Mouse (Mus musculus) B cell, adult 2 months (primary cell): ENCODE results near the gene Epc2.
A peak's percentile ranks its signal among the peaks of the same experiment; 100 is the strongest.
"Not testable (repeated sequence)": the region's sequence is repeated elsewhere in the genome, so short reads cannot be mapped to it uniquely, and the experiment has no call there.

Experiments
- DNase-seq, 2 experiments: peaks; one replicate each; pipeline ENCODE4 v3.0.0; 2022

The Epc2 gene

GRCm38 (mm10) chr2:49472443-49472842 lies 21.2 kb downstream of the Epc2 start:
- DNase-seq, result no peak

DNA sequence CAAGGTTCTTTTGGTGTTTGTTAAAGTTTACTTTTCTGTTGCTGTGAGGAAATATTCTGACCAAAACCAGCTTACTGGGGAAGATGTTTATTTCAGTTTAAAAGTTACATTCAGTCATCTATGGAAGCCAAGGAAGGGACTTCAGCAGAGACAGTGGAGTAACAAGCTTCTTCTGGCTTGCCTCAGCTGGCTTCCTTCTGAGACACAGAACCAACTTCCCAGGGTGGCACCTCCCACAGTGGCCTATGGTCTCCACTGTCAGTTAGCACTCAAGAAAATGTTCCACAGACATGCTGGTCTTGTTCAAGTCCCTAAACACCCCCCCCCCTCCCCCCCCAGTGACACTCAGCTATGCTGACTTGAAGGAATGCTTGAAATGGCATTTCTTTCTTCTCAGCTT lies 30.9 kb downstream of the Epc2 start:
- no peak for DNase-seq

- no peak for DNase-seq
These were observed 32.1 kb downstream of the Epc2 start for GRCm38 (mm10) chr2:49483382-49483781.

DNA sequence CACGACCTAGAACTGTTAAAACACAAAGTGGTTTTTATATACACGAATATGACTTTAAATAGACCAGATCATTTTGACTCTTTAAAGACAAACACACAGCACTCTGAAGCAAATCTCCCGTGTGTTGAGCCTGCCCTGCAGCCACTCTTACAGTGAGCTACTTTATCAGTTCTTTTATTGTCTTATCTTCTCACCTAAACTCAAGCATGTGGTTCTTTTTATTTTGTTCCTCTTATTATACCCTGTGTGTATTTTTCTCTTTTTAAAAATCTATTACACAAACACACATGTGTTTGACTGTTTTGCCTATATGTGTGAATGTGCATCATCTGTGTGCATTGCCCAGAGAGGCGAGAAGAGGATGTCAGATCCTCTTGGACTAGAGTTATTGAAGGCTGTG lies 50.1 kb downstream of the Epc2 start:
- DNase-seq, result no peak

- DNase-seq, result peak; percentile 52 to 54
These were observed 52.3 kb downstream of the Epc2 start for GRCm38 (mm10) chr2:49503596-49503995.

DNA sequence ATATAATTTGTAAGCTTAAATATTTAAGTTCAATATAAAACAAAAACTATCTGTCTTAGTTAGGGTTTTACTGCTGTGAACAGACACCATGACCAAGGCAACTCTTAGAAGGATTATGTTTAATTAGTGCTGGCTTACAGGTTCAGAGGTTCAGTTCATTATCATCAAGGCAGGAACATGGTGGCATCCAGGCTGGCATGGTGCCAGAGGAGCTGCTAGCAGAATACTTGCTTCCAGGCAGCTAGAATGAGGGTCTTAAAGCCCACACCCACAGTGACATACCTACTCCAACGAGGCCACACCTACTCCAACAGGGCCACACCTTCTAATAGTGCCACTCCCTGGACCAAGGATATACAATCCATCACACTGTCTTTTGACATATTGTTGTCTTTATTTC lies 53.9 kb downstream of the Epc2 start:
- not testable (repeated sequence) for DNase-seq

GRCm38 (mm10) chr2:49510832-49511231 lies 59.5 kb downstream of the Epc2 start:
- no peak for DNase-seq

DNA sequence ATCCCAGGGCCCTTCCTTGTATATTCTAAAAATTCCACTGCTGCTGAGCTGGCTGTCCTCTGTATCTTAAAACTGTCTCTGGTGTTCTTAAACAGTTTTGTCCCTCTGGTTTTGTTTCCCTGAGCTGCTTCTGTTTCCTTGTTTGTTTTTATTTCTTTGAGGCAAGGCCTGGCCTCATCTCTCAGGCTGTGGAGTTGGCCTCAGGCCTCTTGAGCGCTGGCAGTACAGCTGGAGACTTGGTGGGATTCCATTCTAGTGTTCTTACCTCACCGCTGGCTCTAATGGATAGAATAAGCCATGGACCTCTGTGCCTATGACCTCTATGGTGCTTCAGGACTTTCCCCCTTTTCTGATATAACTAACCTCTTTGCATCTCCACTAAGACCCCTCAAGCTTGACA lies 64.7 kb downstream of the Epc2 start:
- DNase-seq, result no peak

GRCm38 (mm10) chr2:49520409-49520808 lies 69.1 kb downstream of the Epc2 start:
- no peak for DNase-seq

- no peak for DNase-seq
These were observed 69.7 kb downstream of the Epc2 start for GRCm38 (mm10) chr2:49520989-49521388.

DNA sequence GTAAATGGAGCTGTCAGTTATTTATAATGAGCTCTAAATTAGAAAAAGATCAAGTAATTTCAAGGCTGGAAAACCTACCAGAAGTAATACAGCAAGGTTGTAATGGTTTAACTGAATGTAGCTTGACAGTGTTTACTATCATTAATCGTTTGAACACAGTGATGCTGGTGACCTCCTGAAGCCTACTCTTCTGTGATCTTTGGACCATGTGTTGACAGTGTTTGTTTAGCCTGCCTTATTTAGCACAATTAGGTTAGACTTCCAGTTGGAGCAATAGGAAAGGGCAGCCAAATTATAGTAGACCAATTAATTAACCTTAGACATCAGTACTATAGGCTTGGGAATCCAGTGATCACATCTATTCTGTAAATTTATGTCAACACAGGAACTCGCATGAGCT lies 70.3 kb downstream of the Epc2 start:
- no peak for DNase-seq

DNA sequence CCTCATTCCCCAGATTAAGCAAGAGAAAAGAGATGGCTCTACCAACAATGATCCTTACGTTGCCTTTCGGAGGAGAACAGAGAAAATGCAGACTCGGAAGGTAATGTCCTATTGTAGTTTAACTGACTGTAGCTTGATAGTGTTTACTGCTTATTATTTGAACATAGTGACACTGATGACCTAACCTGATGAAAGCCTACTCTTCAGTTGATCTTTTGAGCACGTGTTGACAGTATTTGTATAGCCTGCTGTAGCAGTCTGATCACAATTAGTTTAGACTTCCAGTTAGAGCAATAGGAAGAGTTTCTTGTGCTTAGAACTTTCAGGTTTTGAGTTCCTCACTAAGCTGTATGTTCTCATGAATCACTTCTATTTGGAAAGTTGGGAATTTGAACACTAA lies 71.3 kb downstream of the Epc2 start:
- no peak for DNase-seq

DNA sequence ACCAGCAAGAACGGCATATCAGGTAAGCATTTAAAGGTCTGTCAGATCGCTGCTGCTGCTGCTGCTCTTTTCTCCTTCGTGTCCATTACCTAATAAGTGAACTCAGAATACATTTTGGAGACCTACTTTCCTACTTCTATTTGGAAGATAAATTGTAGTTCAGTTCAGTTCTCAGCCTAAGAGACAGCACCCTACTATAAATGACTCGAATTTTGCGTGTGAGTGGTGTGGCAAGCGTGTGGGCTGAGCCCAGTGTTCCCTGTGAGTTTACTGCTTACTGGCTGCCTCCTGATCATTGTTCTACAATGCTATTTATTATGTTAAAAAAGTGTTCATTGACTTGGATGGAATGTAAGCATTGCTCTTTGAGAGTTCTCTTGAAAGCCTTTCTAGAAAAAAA lies 85.9 kb downstream of the Epc2 start:
- no peak for DNase-seq

- DNase-seq, result no peak
These were observed 86.8 kb downstream of the Epc2 start for GRCm38 (mm10) chr2:49538056-49538455.

GRCm38 (mm10) chr2:49539745-49540144 lies 88.5 kb downstream of the Epc2 start:
- no peak for DNase-seq

GRCm38 (mm10) chr2:49547813-49548212 lies 96.5 kb downstream of the Epc2 start:
- no peak for DNase-seq

- DNase-seq, result no peak
These were observed 97.2 kb downstream of the Epc2 start for GRCm38 (mm10) chr2:49548492-49548891.

- DNase-seq, result no peak
These were observed 101.8 kb downstream of the Epc2 start for GRCm38 (mm10) chr2:49553096-49553495.

DNA sequence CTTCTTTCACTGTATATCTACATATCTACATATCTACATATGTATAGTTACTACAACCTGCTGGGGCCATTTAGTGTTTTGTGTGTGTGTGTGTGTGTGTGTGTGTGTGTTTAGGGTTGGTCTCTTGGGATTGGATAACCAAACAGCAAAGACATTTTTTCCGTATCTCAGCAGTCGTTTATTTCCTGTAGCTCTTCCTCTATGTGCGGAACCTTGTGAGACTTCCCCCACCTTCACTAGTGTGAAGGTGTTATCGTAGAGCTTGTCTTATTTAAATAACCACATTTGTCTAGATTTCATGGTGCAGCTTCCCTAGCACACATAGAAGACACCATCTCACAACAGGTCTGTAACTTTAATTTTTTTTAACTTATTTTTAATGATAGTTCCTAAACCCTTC lies 106.1 kb downstream of the Epc2 start:
- DNase-seq, result no peak

DNA sequence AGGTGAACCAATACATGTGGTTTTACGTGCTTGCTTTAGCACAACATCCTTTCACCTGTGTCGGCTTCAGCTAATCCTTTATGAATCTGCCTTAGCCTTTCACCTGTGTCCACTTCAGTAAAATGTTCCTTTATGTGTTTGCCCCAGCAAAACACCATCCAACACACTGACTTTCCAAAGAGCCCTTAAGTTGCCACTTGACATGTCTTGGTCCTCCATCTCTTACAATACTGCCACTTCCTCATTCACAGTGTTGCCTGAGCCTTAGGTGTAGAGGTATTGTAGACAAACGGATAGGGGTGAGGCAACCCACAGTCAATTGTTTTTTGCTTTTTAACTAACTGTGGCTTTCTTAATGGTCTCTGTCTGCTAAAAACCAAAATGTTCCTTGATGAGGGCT lies 107.1 kb downstream of the Epc2 start:
- no peak for DNase-seq

DNA sequence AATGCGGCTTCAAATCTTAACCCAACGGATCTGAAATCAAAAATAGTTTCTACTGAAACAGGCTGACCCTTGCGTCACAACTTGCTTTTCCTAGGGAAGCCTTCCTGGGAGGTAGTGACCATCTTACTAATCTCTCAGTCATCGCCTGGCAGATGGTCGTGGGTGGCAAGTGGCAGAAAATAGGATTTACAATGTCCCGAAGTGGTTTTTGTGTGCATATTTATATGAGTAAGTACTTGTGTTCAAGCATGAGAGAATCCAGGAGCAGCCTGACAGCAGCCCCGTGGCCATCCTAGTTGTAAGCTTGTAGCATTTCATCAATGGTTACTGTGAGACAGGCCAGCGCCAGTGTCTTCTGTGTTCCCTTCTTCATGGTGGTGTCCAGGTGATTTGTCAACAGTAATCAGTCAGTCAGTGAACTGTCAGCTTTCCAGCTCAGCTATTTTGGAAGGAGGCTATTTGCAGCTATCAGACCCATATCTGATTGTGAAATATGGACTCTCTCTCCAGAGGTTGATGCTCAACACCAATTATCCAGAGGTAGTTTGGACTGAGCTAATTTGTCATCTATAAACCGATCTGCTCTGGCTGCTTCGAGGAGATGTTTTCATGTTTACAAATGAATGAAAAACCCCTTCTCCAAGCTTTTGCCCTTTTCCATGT lies 111.5 kb downstream of the Epc2 start:
- DNase-seq, result no peak

GRCm38 (mm10) chr2:49569862-49570777 lies 118.8 kb downstream of the Epc2 start:
- no peak for DNase-seq

DNA sequence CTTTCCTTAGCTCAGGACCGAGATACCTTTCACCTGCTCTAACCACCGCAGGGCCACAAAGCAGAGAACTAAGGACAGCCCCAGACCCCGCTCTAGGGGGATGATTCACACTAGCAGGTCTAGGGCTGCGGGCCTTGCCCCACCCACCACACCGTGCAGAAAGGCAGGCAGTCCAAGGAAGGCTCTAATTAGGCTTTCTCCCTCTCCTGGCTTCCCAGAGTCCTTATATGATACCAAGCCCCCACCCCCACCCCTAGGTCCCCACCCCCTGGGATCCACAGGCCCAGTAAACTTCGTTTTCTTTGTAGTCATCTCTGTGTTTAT lies 119.5 kb downstream of the Epc2 start:
- no peak for DNase-seq

DNA sequence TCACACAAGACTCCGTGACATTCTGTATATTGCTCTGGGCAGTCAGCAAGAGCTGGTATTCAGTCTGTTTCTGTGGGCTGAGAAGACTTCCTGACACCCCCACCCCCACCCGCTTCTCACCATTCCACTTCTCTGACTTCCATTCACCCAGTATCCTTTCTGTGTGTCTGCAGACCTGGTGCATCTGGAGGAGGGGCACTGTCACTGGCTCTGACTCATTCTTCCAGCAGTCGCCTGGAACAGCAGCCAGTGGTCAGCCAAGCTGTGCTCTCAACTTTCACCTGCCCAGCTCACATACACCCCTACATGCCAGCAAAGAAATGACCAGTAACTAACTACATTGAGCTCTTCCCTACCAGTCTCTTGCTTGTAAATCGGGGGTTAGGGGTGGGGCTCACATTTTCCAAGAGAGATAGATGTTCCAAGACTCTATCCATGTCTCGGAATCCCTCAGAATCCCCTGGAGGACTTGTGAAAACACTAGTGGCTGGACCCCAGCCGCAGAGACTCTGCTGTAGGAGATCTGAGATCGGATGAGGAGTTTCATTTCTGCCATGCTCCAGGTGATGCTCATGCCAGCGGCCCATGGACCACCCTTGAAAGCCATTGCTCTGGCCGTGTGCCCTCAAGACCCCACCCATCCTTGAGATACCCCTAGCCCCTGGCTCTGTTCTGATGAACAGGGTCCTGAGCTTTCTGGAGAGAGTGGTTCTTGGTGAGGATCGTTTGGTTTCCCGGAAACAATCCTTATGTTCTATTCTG lies 120.1 kb downstream of the Epc2 start:
- no peak for DNase-seq
